Mouse (Mus musculus) induced T-regulatory cell, adult 2 months (primary cell): ENCODE results near the gene Cntn1.
A peak's percentile ranks its signal among the peaks of the same experiment; 100 is the strongest.

Source experiments
- DNase-seq: peaks from one replicate; pipeline ENCODE4 v3.0.0-alpha.2; 2012; ENCODE audit warnings: low read depth

Gene Cntn1

GRCm38 (mm10) chr15:92137026-92137425 is 86.1 kb downstream of the Cntn1 start:
- DNase-seq, result no peak

GRCm38 (mm10) chr15:92141972-92142371 is 91.0 kb downstream of the Cntn1 start:
- no peak for DNase-seq

GRCm38 (mm10) chr15:92154921-92155320 is 104.0 kb downstream of the Cntn1 start:
- no peak for DNase-seq

GRCm38 (mm10) chr15:92160855-92161162 is 109.8 kb downstream of the Cntn1 start:
- DNase-seq, result no peak

- no peak for DNase-seq
Observed at GRCm38 (mm10) chr15:92161163-92162025, 110.4 kb downstream of the Cntn1 start.

GRCm38 (mm10) chr15:92162835-92163234 is 111.9 kb downstream of the Cntn1 start:
- DNase-seq, result no peak

GRCm38 (mm10) chr15:92164127-92164526 is 113.2 kb downstream of the Cntn1 start:
- DNase-seq, result no peak

- DNase-seq, result no peak
Observed at GRCm38 (mm10) chr15:92166266-92166665, 115.3 kb downstream of the Cntn1 start.

GRCm38 (mm10) chr15:92175739-92176138 is 124.8 kb downstream of the Cntn1 start:
- DNase-seq, result no peak

- no peak for DNase-seq
Observed at GRCm38 (mm10) chr15:92177413-92177812, 126.4 kb downstream of the Cntn1 start.

GRCm38 (mm10) chr15:92185484-92185883 is 134.5 kb downstream of the Cntn1 start:
- no peak for DNase-seq

GRCm38 (mm10) chr15:92190000-92190399 is 139.0 kb downstream of the Cntn1 start:
- no peak for DNase-seq

- DNase-seq, result no peak
Observed at GRCm38 (mm10) chr15:92200326-92200985, 149.5 kb downstream of the Cntn1 start.

GRCm38 (mm10) chr15:92206695-92207094 is 155.7 kb downstream of the Cntn1 start:
- no peak for DNase-seq

GRCm38 (mm10) chr15:92209778-92210177 is 158.8 kb downstream of the Cntn1 start:
- DNase-seq, result no peak

GRCm38 (mm10) chr15:92210486-92211235 is 159.7 kb downstream of the Cntn1 start:
- DNase-seq, result no peak

- no peak for DNase-seq
Observed at GRCm38 (mm10) chr15:92215841-92216240, 164.9 kb downstream of the Cntn1 start.

- no peak for DNase-seq
Observed at GRCm38 (mm10) chr15:92221446-92221845, 170.5 kb downstream of the Cntn1 start.

GRCm38 (mm10) chr15:92231386-92231785 is 180.4 kb downstream of the Cntn1 start:
- peak; percentile 21 for DNase-seq

GRCm38 (mm10) chr15:92235836-92236235 is 184.9 kb downstream of the Cntn1 start:
- DNase-seq, result no peak

- DNase-seq, result peak; percentile 61
Observed at GRCm38 (mm10) chr15:92264980-92265707, 214.2 kb downstream of the Cntn1 start.

GRCm38 (mm10) chr15:92268341-92268740 is 217.4 kb downstream of the Cntn1 start:
- no peak for DNase-seq
